Mouse (Mus musculus) gastrocnemius, adult 8-10 months (tissue): Measurements from ENCODE around the gene Scgb1b2. TPM values are rescaled to one million over a fixed set of nuclear protein-coding genes. Genes with fewer than 3 reads are reported as not detected.

ENCODE experiments used
- DNase-seq, 2 experiments: peaks; one replicate each; pipeline ENCODE4 v3.0.0; 2022; ENCODE audit warnings: low spot score in 2 of 2
- total RNA-seq, 4 experiments: library from RNA; stranded (reverse); gene quantifications; 2 replicates each; pipeline ENCODE4 v1.2.4; 2022

Gene Scgb1b2
- total RNA-seq, result not detected

- no peak for DNase-seq
Observed at GRCm38 (mm10) chr7:31291721-31292120, at the start of gene Scgb1b2. TSS of gene Scgb1b2 (minus strand) at chr7:31291821.

- no peak for DNase-seq
Observed at GRCm38 (mm10) chr7:31290208-31290607, 1.4 kb downstream of the Scgb1b2 start, which contains the start of gene Scgb2b2. TSS of gene Scgb2b2 (plus strand) at chr7:31290508.

Other genes starting within 250 kb of the Scgb1b2 start
- gene Fxyd5, start 249.3 kb downstream of the Scgb1b2 start, total RNA-seq, result 1 to 10 TPM; 4.7 to 8.7 (median 6.1) TPM
- gene Fxyd7, start 240.4 kb downstream of the Scgb1b2 start, total RNA-seq, result 1 to 10 TPM in 2 of 4 experiments, under 1 TPM in 1, not detected in 1; 0.99 to 1.3 (median 1.3) TPM
- gene Fxyd1, start 234.6 kb downstream of the Scgb1b2 start, total RNA-seq, result 100 to 1,000 TPM; 556 to 826 (median 679) TPM
- gene Lgi4, start 232.5 kb downstream of the Scgb1b2 start, total RNA-seq, result 1 to 10 TPM; 1.4 to 3.5 (median 2.3) TPM
- gene Fxyd3, start 215.1 kb downstream of the Scgb1b2 start, total RNA-seq, result 1 to 10 TPM in 2 of 4 experiments, under 1 TPM in 2; 0.77 to 1.3 (median 0.92) TPM
- gene Hpn, start 176.5 kb downstream of the Scgb1b2 start, total RNA-seq, result 10 to 100 TPM; 15.2 to 21.0 (median 17.7) TPM
- 1,000 to 10,000 TPM in 1 of 4 experiments, 100 to 1,000 TPM in 3; 780 to 1,106 (median 929) TPM for gene Scn1b, start 164.8 kb downstream of the Scgb1b2 start, total RNA-seq
- 10 to 100 TPM; 30.7 to 40.2 (median 33.3) TPM for gene Gramd1a, start 135.9 kb downstream of the Scgb1b2 start, total RNA-seq
- not detected for gene Scgb2b2, start 1.3 kb downstream of the Scgb1b2 start, total RNA-seq
- gene Scgb2b3, start 70.3 kb upstream of the Scgb1b2 start, total RNA-seq, result not detected
- not detected for gene Scgb1b3, start 83.8 kb upstream of the Scgb1b2 start, total RNA-seq